ENCODE assay signal across 9 mouse cellular contexts in genomic region chr11:61673686-61674085, GRCm38 (mm10). TPM values are rescaled to one million over a fixed set of nuclear protein-coding genes. Genes with fewer than 3 reads are reported as not detected.
DNase-seq lines count a peak whose midpoint lies in the region; ATAC-seq and TF ChIP-seq lines count a peak whose summit lies in the region.
"Had no signal": no experiment of that assay in that cellular context is flagged by ENCODE, and none has a peak within 500 bp of the region (broad histone marks: within the 10 kb centered on the region; RNA-seq: fewer than 3 reads in every experiment).

No protein-coding gene starts in this region.

- H3K27ac ChIP-seq in hindbrain, embryonic 10.5 days: no peak overlapping the region
- H3K27ac ChIP-seq in hindbrain, embryonic 13.5 days: no peak overlapping the region
- H3K27ac ChIP-seq in liver, embryonic 14.5 days: no peak overlapping the region
- H3K27ac ChIP-seq in heart, embryonic 12.5 days (ENCODE audit: poor library complexity, severe bottlenecking): no peak overlapping the region
- H3K27ac ChIP-seq: liver, embryonic 13.5 days had no signal

- DNase-seq in hindbrain, embryonic 10.5 days (ENCODE audit: low spot score): peak; percentile 48
- peak; percentile 70 for DNase-seq in testis, postnatal 10 days (ENCODE audit: low spot score)
- no peak for DNase-seq in testis, postnatal 14 days (ENCODE audit: low spot score)
- DNase-seq in cerebellum, postnatal 14 days: peak; percentile 70 to 86
- no peak for DNase-seq in liver, embryonic 14.5 days (ENCODE audit: low read depth in 3 of 3, low spot score in 3 of 3)
- DNase-seq in frontal cortex, postnatal 36 days (ENCODE audit: low spot score in 2 of 2): no peak
- DNase-seq: liver, embryonic 13.5 days had no signal

- H3K9me3 ChIP-seq in hindbrain, embryonic 10.5 days: no peaks in the 10 kb centered on the region
- no peaks in the 10 kb centered on the region for H3K9me3 ChIP-seq in hindbrain, embryonic 13.5 days
- no peaks in the 10 kb centered on the region for H3K9me3 ChIP-seq in liver, embryonic 14.5 days (ENCODE audit: control insufficient read depth, low read length)
- H3K9me3 ChIP-seq in heart, embryonic 12.5 days (replicated peaks): no peaks in the 10 kb centered on the region
- H3K9me3 ChIP-seq: liver, embryonic 13.5 days had no signal

- TF ChIP-seq CTCF in liver, embryonic 14.5 days (IDR thresholded peaks at IDR 0.05; ENCODE audit: low read depth): peak; percentile 72

- H3K27me3 ChIP-seq in hindbrain, embryonic 10.5 days (ENCODE audit: insufficient read depth, poor library complexity, severe bottlenecking): peaks cover 40% of the 10 kb centered on the region; the same call in 1 of the 2 replicates
- peaks cover 29% of the 10 kb centered on the region; the same call in 1 of the 2 replicates for H3K27me3 ChIP-seq in hindbrain, embryonic 13.5 days
- no peaks in the 10 kb centered on the region for H3K27me3 ChIP-seq in liver, embryonic 14.5 days (ENCODE audit: control insufficient read depth, insufficient read depth, low read length)
- H3K27me3 ChIP-seq in heart, embryonic 12.5 days (replicated peaks): peaks cover 25% of the 10 kb centered on the region; the same call in 1 of the 2 replicates

- TF ChIP-seq EP300 in liver, embryonic 14.5 days (IDR thresholded peaks at IDR 0.05; ENCODE audit: low read depth): no peak

- H3K4me1 ChIP-seq in hindbrain, embryonic 10.5 days (replicated peaks): peaks cover 43% of the 10 kb centered on the region
- peaks cover 15% of the 10 kb centered on the region for H3K4me1 ChIP-seq in hindbrain, embryonic 13.5 days (replicated peaks)
- no peaks in the 10 kb centered on the region for H3K4me1 ChIP-seq in liver, embryonic 14.5 days (replicated peaks; ENCODE audit: control insufficient read depth in 2 of 2, insufficient read depth in 2 of 2, low read length in 1 of 2)
- peaks cover 12% of the 10 kb centered on the region; the same call in 1 of the 2 replicates for H3K4me1 ChIP-seq in heart, embryonic 12.5 days (replicated peaks)

- no peak overlapping the region for H3K4me2 ChIP-seq in hindbrain, embryonic 13.5 days
- H3K4me2 ChIP-seq in liver, embryonic 14.5 days (ENCODE audit: low read depth): no peak overlapping the region
- H3K4me2 ChIP-seq in heart, embryonic 12.5 days: no peak overlapping the region
- H3K4me2 ChIP-seq: liver, embryonic 13.5 days had no signal

- H3K4me3 ChIP-seq in hindbrain, embryonic 10.5 days: no peak overlapping the region
- no peak overlapping the region for H3K4me3 ChIP-seq in hindbrain, embryonic 13.5 days
- H3K4me3 ChIP-seq in liver, embryonic 14.5 days (ENCODE audit: insufficient read depth in 1 of 2, low read depth in 2 of 2, low read length in 2 of 2): no peak overlapping the region
- H3K4me3 ChIP-seq in heart, embryonic 12.5 days: no peak overlapping the region
- H3K4me3 ChIP-seq: liver, embryonic 13.5 days had no signal

- H3K9ac ChIP-seq in hindbrain, embryonic 13.5 days: no peak overlapping the region
- H3K9ac ChIP-seq in liver, embryonic 14.5 days (replicated peaks): no peak overlapping the region
- H3K9ac ChIP-seq in heart, embryonic 12.5 days: no peak overlapping the region
- H3K9ac ChIP-seq: liver, embryonic 13.5 days had no signal

- 32% methylated on average over 8 of the region's 8 CpGs for WGBS in hindbrain, embryonic 10.5 days
- 34% methylated on average over 8 of the region's 8 CpGs for WGBS in hindbrain, embryonic 13.5 days
- WGBS in liver, embryonic 14.5 days (ENCODE audit: insufficient replicate concordance): 38% methylated on average over 8 of the region's 8 CpGs
- WGBS in heart, embryonic 12.5 days: 41% methylated on average over 8 of the region's 8 CpGs

- ATAC-seq in hindbrain, embryonic 13.5 days (ENCODE audit: low FRiP score): no peak
- no peak for ATAC-seq in liver, embryonic 14.5 days (ENCODE audit: insufficient read depth)
- no peak for ATAC-seq in heart, embryonic 12.5 days (ENCODE audit: insufficient number of reproducible peaks, low FRiP score)

- no peaks in the 10 kb centered on the region for H3K36me3 ChIP-seq in hindbrain, embryonic 10.5 days
- no peaks in the 10 kb centered on the region for H3K36me3 ChIP-seq in hindbrain, embryonic 13.5 days
- H3K36me3 ChIP-seq in liver, embryonic 14.5 days (replicated peaks; ENCODE audit: control insufficient read depth, insufficient read depth, low read depth): no peaks in the 10 kb centered on the region
- H3K36me3 ChIP-seq in heart, embryonic 12.5 days: no peaks in the 10 kb centered on the region
- H3K36me3 ChIP-seq: liver, embryonic 13.5 days had no signal

RNA-seq across cellular contexts. Expression of gene Fam83g, which starts 10.2 kb away (rescaled TPM):
- polyA plus RNA-seq in hindbrain, embryonic 10.5 days (2016; fragmentation: Nextera tagmentation; extraction: Ambion mirVana): 0.68 and 1.8 TPM in 2 replicates
- polyA plus RNA-seq in hindbrain, embryonic 13.5 days (2015; fragmentation: Nextera tagmentation; extraction: Ambion mirVana): 0.13 and 0.19 TPM in 2 replicates
- 3.9 and 4.4 TPM in 2 replicates for polyA plus RNA-seq in liver, embryonic 14.5 days (2012; rRNA removed)
- 4.4 and 5.4 TPM in 2 replicates for polyA plus RNA-seq in liver, embryonic 14.5 days (2014; fragmentation: Nextera tagmentation; extraction: Ambion mirVana)
- 2.7 and 2.8 TPM in 2 replicates for polyA plus RNA-seq in heart, embryonic 12.5 days (2016; fragmentation: Nextera tagmentation; extraction: Ambion mirVana)

RNA-seq across cellular contexts. Expression of gene Grap, which starts 20.6 kb away (rescaled TPM):
- 7.8 and 8.6 TPM in 2 replicates for polyA plus RNA-seq in hindbrain, embryonic 10.5 days (2016; fragmentation: Nextera tagmentation; extraction: Ambion mirVana)
- polyA plus RNA-seq in hindbrain, embryonic 13.5 days (2015; fragmentation: Nextera tagmentation; extraction: Ambion mirVana): 10.2 and 11.0 TPM in 2 replicates
- polyA plus RNA-seq in liver, embryonic 14.5 days (2012; rRNA removed): 2.1 and 2.2 TPM in 2 replicates
- polyA plus RNA-seq in liver, embryonic 14.5 days (2014; fragmentation: Nextera tagmentation; extraction: Ambion mirVana): 1.6 and 1.9 TPM in 2 replicates
- polyA plus RNA-seq in heart, embryonic 12.5 days (2016; fragmentation: Nextera tagmentation; extraction: Ambion mirVana): 7.7 and 8.1 TPM in 2 replicates

RNA-seq across cellular contexts. Expression of gene Slc5a10, which starts 46.9 kb away (rescaled TPM):
- 0.09 TPM in 1 of 2 replicates, not detected in the other for polyA plus RNA-seq in hindbrain, embryonic 10.5 days (2016; fragmentation: Nextera tagmentation; extraction: Ambion mirVana)
- not detected in 2 replicates for polyA plus RNA-seq in hindbrain, embryonic 13.5 days (2015; fragmentation: Nextera tagmentation; extraction: Ambion mirVana)
- polyA plus RNA-seq in liver, embryonic 14.5 days (2012; rRNA removed): not detected in 2 replicates
- not detected in 2 replicates for polyA plus RNA-seq in liver, embryonic 14.5 days (2014; fragmentation: Nextera tagmentation; extraction: Ambion mirVana)
- not detected in 2 replicates for polyA plus RNA-seq in heart, embryonic 12.5 days (2016; fragmentation: Nextera tagmentation; extraction: Ambion mirVana)
- polyA plus RNA-seq: liver, embryonic 13.5 days had no signal

Comparison
In these comparisons a context has a peak if more than half of its experiments do, and no peak if none do; other contexts are left out.
1. DNase-seq: peak in hindbrain, embryonic 10.5 days (single experiment), testis, postnatal 10 days (single experiment) and cerebellum, postnatal 14 days (2 of 2); none in testis, postnatal 14 days (single experiment), liver, embryonic 14.5 days (0 of 3) and frontal cortex, postnatal 36 days (0 of 2).